Mouse (Mus musculus) c-Kit-negative CD71-positive TER-119-positive erythroid progenitor cells, embryonic 14.5 days (primary cell): ENCODE data around the gene Myo9b.
A peak's percentile ranks its signal among the peaks of the same experiment; 100 is the strongest.
"Not testable (repeated sequence)": the region's sequence is repeated elsewhere in the genome, so short reads cannot be mapped to it uniquely, and the experiment has no call there.

Source experiments
- DNase-seq: peaks from one replicate; pipeline ENCODE4 v3.0.0-alpha.2; 2013; ENCODE audit warnings: low read depth, low spot score

The Myo9b gene

DNA sequence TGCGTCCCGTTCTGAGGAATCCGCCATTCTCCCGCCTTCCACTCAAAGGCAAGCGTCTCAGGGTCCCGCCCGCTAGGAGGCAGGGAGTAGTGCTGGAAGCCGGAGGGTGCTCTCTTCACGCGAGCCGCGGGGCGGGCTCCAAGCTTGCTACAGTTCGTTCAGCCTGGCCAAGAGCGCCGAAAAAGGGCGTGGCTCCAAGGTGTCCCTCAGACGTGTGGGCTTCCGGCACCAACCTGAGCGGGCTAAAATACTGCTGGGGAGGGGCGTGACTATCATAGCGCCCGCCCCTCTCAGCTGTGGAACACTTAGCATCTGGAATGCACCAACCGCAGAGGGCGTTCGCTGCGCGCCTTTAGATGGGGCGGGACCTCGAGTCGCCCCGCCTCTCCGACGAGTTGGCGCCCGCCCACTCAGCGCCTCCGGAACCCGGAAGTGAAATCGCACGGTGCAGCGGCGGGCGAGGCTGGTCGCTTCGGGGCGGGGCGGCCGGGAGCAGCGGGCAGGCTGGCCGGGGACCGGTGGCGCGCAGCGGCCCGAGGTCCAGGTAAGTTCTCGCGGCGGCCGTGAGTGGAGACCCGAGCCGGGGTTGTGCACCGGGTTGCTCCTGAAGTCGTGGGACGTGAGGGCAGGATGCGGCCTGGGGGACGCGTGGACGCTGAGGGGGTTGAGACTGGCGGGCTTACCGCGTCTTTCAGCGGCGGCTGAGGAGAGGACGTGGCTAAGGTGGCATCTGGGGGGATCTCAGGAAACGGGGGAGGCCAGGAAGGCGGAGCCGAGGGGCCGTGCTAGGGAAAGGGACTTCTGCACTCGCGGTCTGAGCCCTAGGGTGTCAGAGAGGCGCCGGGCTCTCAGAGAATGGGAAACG is at the start of gene Myo9b, which contains the start of gene Haus8:
Gene Myo9b, plus strand, starts transcription at position 429 of the 865 bp plus-strand sequence.
Gene Haus8, minus strand, starts transcription at position 649 of the 865 bp plus-strand sequence.
- peak; percentile 98 for DNase-seq

DNA sequence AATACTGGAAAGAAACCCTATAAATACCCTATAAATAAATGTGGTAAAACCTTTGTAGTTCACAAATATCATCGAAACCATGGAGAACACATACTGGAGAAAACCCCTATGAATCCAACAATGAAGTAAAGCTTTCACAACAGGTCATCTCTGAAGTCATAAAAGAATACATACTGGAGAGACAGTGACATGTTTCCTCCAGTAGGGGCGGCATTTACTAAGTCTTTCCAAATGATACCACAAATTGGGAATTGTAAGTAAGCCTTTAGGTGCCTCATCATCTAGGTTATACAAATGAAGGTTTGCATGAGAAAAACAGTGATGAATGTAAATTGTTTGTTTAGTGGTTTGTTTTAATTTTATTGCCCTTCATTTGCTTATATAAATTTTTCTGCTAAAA is 48.0 kb upstream of the Myo9b start:
- DNase-seq: peak; percentile 15

DNA sequence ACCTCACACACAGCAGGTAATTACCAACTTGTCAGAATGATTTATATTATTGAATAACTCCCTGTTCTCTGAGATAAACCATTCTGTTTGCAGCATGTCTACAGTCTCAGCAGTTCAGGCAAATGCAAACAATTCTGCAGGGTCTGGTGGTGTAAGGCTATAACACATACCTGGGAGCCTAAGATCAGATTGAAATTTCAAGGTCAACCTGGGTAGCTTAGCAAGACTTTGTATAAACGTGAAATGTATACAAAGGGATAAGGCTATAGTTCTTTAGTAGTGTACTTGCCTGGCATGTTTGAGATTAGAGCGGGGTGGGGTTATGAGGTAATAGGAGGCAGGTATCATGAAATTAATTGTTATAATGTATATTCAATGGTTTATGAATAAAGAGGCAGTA is 29.8 kb upstream of the Myo9b start:
- no peak for DNase-seq

- DNase-seq: no peak
These were observed 24.3 kb upstream of the Myo9b start for GRCm38 (mm10) chr8:71248203-71248602.

DNA sequence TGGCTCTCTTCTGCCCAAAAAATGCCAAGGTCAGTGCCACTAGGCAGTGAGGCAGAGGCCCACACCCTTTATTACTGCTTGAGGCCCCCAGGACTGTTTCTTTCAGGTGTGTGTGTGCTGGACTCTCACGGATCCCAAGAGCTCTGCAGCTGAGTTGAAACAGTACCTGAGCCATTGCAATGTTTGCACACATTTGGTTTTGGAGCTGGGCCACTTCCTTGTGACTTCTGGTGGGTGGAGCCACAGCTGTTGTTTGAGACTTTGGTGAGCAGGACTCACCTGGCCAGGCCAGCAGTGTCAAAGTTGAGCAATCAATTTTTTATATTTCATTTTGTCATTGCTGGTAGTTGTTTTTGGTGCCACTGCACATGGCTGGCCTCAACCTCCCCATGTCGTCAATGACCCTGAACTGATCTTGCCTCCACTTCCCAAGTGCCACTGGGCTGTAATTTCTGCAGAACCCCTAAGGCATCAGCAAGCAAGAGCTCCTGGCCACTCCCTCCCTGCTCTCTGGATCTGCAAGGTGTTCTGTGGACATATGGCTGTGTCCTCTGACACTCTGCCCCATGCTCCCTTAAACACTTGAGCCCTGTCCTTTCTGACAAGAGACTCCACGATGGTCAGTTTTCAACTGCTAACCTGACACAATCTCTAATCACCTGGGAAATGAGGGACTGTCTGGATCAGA is 15.8 kb upstream of the Myo9b start:
- DNase-seq: no peak

- DNase-seq: no peak
These were observed 11.3 kb upstream of the Myo9b start for GRCm38 (mm10) chr8:71261234-71261633.

GRCm38 (mm10) chr8:71267690-71268089 is 4.8 kb upstream of the Myo9b start:
- DNase-seq: no peak

DNA sequence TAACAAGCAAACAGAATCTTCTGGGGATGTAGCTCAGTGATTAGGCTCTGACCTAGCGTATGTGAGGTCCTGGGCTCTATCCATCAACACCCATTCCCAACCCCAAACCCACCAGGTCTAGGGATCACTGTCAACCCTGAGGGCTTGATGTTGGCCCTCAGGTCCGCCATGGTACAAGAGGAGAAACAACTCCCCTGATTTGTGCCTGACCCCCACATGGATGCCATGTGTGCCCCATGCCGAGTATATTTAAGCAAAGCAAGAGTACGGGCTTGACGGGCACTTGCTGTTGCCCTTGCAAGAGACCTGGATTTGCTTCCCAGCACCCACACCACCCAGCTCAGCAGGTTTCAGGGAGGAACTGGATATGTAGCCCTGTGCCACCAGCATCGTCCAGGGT is 4.2 kb upstream of the Myo9b start:
- DNase-seq: not testable (repeated sequence)

DNA sequence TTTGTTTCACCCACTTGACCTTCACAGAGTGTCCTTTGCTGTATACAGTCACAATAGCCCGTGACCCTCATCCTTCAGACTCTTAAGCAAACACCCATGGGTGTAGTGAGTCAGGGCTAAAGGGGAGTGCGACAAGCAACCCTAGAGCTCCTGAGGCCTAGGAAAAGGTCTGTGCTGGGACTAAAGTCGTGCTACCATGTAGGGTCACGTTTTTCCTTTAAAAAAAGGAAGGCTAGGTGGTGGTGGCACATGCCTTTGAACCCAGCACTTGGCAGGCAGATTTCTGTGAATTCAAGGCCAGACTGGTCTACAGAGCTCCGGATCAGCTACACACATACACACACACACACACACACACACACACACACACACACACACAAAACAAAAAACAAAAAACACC is 884 bp upstream of the Myo9b start:
- DNase-seq: peak; percentile 32

GRCm38 (mm10) chr8:71273151-71273510 is 617 bp downstream of the Myo9b start:
- DNase-seq: peak; percentile 44

DNA sequence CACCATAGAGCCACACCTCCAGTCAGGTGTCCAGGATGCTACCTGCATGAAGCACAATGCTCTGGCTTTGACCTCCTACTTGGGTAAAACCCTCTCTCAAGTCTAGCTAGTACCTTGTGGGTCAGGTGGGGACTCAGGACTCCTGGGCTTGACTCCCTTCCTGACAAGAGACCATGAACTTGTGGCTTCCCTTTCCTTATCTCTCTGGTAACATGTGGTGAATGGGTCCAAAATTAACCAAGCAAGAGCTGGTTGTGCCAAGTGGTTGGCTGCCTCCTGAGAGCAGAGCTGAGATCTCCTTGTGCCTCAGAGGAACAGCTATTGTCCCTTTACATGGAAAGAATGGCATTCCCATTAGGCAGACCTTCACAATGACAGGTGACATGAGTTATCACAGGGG is 2.0 kb downstream of the Myo9b start:
- no peak for DNase-seq

- DNase-seq: no peak
These were observed 3.7 kb downstream of the Myo9b start for GRCm38 (mm10) chr8:71276166-71276565.

GRCm38 (mm10) chr8:71279409-71279808 is 6.9 kb downstream of the Myo9b start:
- not testable (repeated sequence) for DNase-seq

DNA sequence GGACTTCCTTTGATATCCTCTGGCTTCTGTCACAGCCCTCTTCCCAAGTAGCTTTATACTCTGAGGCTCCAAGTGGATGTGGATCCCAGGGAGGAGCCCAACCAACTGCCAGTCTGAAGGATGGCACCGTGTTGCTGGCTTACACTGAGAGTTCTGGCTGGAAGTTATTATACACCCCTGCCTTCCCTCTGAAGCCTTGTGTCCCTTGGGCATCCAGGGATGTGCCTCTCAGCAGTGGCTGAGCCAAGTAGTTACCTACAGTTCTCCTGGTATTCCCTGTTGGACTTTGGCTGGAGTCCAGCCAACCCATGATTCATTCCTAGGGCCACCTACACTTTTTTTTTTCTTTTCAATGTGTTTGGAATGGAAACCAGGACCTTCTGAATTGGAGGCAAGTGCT is 9.2 kb downstream of the Myo9b start:
- DNase-seq: not testable (repeated sequence)

GRCm38 (mm10) chr8:71282621-71283020 is 10.1 kb downstream of the Myo9b start:
- DNase-seq: no peak

GRCm38 (mm10) chr8:71286223-71286622 is 13.7 kb downstream of the Myo9b start:
- DNase-seq: not testable (repeated sequence)

DNA sequence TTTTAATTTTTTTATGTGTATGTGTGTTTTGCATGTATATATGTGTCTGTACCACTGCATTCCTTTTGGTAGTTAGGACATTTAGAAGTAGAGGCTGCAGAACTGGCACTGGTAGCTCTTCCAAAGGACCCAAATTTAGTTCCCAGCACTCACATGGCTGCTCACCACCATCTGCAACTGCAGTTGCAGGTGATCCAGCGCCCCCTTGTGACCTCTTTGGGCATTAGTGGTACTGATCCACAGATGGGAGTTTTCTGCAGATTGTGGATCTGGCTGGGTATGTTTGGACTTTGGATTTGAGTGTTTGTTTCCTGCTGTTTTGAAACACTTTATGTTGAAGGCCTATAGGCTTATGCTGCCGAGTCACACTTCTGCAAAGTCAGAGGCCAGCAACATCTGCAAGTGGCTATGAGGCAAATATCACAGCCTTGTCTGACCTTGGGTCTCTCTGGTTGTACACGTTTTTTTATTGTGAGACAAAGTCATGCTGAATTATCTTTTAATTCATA is 16.0 kb downstream of the Myo9b start:
- no peak for DNase-seq

GRCm38 (mm10) chr8:71289098-71289497 is 16.6 kb downstream of the Myo9b start:
- DNase-seq: no peak

DNA sequence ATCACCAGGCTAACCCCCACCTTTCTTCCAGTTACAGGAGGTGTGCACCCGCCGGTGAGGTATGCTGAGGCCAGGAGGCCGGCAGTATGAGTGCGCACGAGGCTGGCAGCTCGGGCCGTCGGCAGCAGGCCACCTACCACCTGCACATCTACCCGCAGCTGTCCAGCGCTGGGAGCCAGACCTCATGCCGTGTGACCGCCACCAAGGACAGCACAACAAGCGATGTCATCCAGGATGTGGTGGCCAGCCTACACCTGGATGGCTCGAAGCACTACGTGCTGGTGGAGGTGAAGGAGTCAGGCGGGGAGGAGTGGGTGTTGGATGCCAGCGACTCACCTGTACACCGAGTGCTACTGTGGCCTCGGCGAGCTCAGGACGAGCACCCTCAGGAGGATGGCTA is 17.7 kb downstream of the Myo9b start:
- DNase-seq: no peak

- DNase-seq: no peak
These were observed 18.4 kb downstream of the Myo9b start for GRCm38 (mm10) chr8:71290911-71291310.

- no peak for DNase-seq
These were observed 18.8 kb downstream of the Myo9b start for GRCm38 (mm10) chr8:71291351-71291750.

GRCm38 (mm10) chr8:71293930-71294329 is 21.4 kb downstream of the Myo9b start:
- not testable (repeated sequence) for DNase-seq

- DNase-seq: no peak
These were observed 23.7 kb downstream of the Myo9b start for GRCm38 (mm10) chr8:71296188-71296621.
